19 mouse cellular contexts compared by ENCODE assay signal in genomic region chr7:92307634-92308033, GRCm38 (mm10).
DNase-seq lines count a peak whose midpoint lies in the region; ATAC-seq lines count a peak whose summit lies in the region.
"Had no signal": no experiment of that assay in that cellular context is flagged by ENCODE, and none has a peak within 500 bp of the region (broad histone marks: within the 10 kb centered on the region; RNA-seq: fewer than 3 reads in every experiment).

No protein-coding gene starts in this region.

- peak; percentile 47; the same call in 1 of the 2 replicates for ATAC-seq in hindbrain, embryonic 11.5 days (ENCODE audit: low FRiP score)
- ATAC-seq in midbrain, embryonic 13.5 days: peak; percentile 67; the same call in 1 of the 2 replicates

- DNase-seq in hindbrain, embryonic 11.5 days (ENCODE audit: low spot score): no peak
- DNase-seq in hindbrain, embryonic 10.5 days (ENCODE audit: low spot score): no peak
- no peak for DNase-seq in midbrain, embryonic 10.5 days (ENCODE audit: low spot score)
- peak; percentile 15 for DNase-seq in mesoderm, embryonic 11.5 days (ENCODE audit: low read depth, low spot score)
- DNase-seq in heart, postnatal 25 days (ENCODE audit: low spot score): no peak
- DNase-seq in spleen, adult 12 weeks (ENCODE audit: low spot score): no peak
- DNase-seq: adrenal gland, adult 8-10 months; cerebellum, adult 9-10 months; gastrocnemius, postnatal 14 days; heart, adult 11 months; kidney, postnatal 25 days; liver, embryonic 13.5 days; lung, embryonic 14.5 days; retina, postnatal 1 day; thymus, postnatal 25 days had no signal

- no peak overlapping the region for H3K4me3 ChIP-seq in hindbrain, embryonic 11.5 days (ENCODE audit: low read depth, low read length)
- H3K4me3 ChIP-seq in hindbrain, embryonic 10.5 days: no peak overlapping the region
- H3K4me3 ChIP-seq in midbrain, embryonic 13.5 days (replicated peaks): no peak overlapping the region
- H3K4me3 ChIP-seq in midbrain, embryonic 10.5 days: no peak overlapping the region
- H3K4me3 ChIP-seq: embryonic facial prominence, embryonic 10.5 days; left cerebral cortex, adult 2 months; liver, embryonic 13.5 days had no signal

- H3K9ac ChIP-seq in hindbrain, embryonic 11.5 days (ENCODE audit: low read depth, low read length): no peak overlapping the region
- no peak overlapping the region for H3K9ac ChIP-seq in midbrain, embryonic 13.5 days (replicated peaks)
- H3K9ac ChIP-seq: liver, embryonic 13.5 days; lung, embryonic 14.5 days had no signal

- no peak overlapping the region for H3K27ac ChIP-seq in hindbrain, embryonic 11.5 days (ENCODE audit: low read depth, low read length)
- H3K27ac ChIP-seq in hindbrain, embryonic 10.5 days: no peak overlapping the region
- H3K27ac ChIP-seq in midbrain, embryonic 13.5 days: no peak overlapping the region
- H3K27ac ChIP-seq in midbrain, embryonic 10.5 days (replicated peaks): no peak overlapping the region
- H3K27ac ChIP-seq: embryonic facial prominence, embryonic 10.5 days; left cerebral cortex, adult 2 months; liver, embryonic 13.5 days had no signal

- intact Hi-C loops in heart, postnatal 25 days (cut with DNase I): no loop called here

- H3K4me1 ChIP-seq in hindbrain, embryonic 11.5 days (replicated peaks; ENCODE audit: control insufficient read depth, insufficient read depth, low read length): no peaks in the 10 kb centered on the region
- H3K4me1 ChIP-seq in hindbrain, embryonic 10.5 days (replicated peaks): no peaks in the 10 kb centered on the region
- no peaks in the 10 kb centered on the region for H3K4me1 ChIP-seq in midbrain, embryonic 13.5 days (replicated peaks)
- H3K4me1 ChIP-seq in midbrain, embryonic 10.5 days: no peaks in the 10 kb centered on the region
- H3K4me1 ChIP-seq: embryonic facial prominence, embryonic 10.5 days; liver, embryonic 13.5 days had no signal

- H3K36me3 ChIP-seq in hindbrain, embryonic 11.5 days (ENCODE audit: control insufficient read depth, insufficient read depth, low read length): no peaks in the 10 kb centered on the region
- no peaks in the 10 kb centered on the region for H3K36me3 ChIP-seq in hindbrain, embryonic 10.5 days
- no peaks in the 10 kb centered on the region for H3K36me3 ChIP-seq in midbrain, embryonic 13.5 days
- no peaks in the 10 kb centered on the region for H3K36me3 ChIP-seq in midbrain, embryonic 10.5 days
- H3K36me3 ChIP-seq: embryonic facial prominence, embryonic 10.5 days; liver, embryonic 13.5 days had no signal

- H3K27me3 ChIP-seq in hindbrain, embryonic 11.5 days (ENCODE audit: control insufficient read depth, insufficient read depth, low read length): no peaks in the 10 kb centered on the region
- no peaks in the 10 kb centered on the region for H3K27me3 ChIP-seq in hindbrain, embryonic 10.5 days (ENCODE audit: insufficient read depth, poor library complexity, severe bottlenecking)
- H3K27me3 ChIP-seq in midbrain, embryonic 13.5 days: no peaks in the 10 kb centered on the region
- no peaks in the 10 kb centered on the region for H3K27me3 ChIP-seq in midbrain, embryonic 10.5 days (ENCODE audit: low read depth, poor library complexity, severe bottlenecking)
- H3K27me3 ChIP-seq: liver, embryonic 13.5 days had no signal

- no peaks in the 10 kb centered on the region for H3K9me3 ChIP-seq in hindbrain, embryonic 11.5 days (ENCODE audit: control insufficient read depth, low read length)
- H3K9me3 ChIP-seq in hindbrain, embryonic 10.5 days: no peaks in the 10 kb centered on the region
- H3K9me3 ChIP-seq in midbrain, embryonic 13.5 days: no peaks in the 10 kb centered on the region
- H3K9me3 ChIP-seq in midbrain, embryonic 10.5 days (replicated peaks): no peaks in the 10 kb centered on the region
- H3K9me3 ChIP-seq: embryonic facial prominence, embryonic 10.5 days; liver, embryonic 13.5 days had no signal

- H3K4me2 ChIP-seq in hindbrain, embryonic 11.5 days (replicated peaks; ENCODE audit: low read depth, low read length): no peak overlapping the region
- H3K4me2 ChIP-seq in midbrain, embryonic 13.5 days (replicated peaks): no peak overlapping the region
- H3K4me2 ChIP-seq: heart, embryonic 11.5 days; liver, embryonic 13.5 days; lung, embryonic 14.5 days had no signal

- 81% methylated on average over 2 of the region's 2 CpGs for WGBS in hindbrain, embryonic 11.5 days
- WGBS in hindbrain, embryonic 10.5 days: 95% methylated on average over 2 of the region's 2 CpGs
- 87% methylated on average over 2 of the region's 2 CpGs for WGBS in midbrain, embryonic 13.5 days
- 88% methylated on average over 2 of the region's 2 CpGs for WGBS in midbrain, embryonic 10.5 days
